Mouse (Mus musculus): ENCODE measurements at regions not wholly inside any gene's neighbourhood (a gene's known extent, or its start where the extent isn't known, plus 50 kb on each side); places are given as distances from the start of the nearest gene placed in this dataset.
A peak's percentile ranks its signal among the peaks of the same experiment; 100 is the strongest.

GRCm38 (mm10) chr3:64205954-64206353 is 64.2 kb upstream of the Vmn2r2 start:
- peak; percentile 84 for DNase-seq

DNA sequence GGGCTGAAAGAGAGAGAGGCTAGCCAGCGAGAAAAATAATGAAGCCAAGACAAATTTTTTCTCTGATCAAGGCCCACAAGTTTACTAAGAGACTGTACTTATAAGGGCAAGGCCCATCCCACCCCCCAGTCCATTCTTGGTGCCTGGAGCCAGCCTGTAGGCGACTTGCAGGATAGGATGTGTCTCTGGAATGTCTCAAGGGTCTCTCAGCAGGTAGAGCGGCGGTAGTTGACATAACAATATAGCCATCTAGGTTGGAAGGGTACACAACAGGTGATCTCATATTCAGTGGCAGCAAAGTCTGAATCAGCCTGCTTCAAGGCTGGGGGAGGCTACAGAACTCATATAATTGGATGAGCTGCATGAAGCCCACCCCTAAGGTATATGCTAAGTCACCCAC is 61.1 kb upstream of the Vmn2r2 start:
- no peak for DNase-seq

DNA sequence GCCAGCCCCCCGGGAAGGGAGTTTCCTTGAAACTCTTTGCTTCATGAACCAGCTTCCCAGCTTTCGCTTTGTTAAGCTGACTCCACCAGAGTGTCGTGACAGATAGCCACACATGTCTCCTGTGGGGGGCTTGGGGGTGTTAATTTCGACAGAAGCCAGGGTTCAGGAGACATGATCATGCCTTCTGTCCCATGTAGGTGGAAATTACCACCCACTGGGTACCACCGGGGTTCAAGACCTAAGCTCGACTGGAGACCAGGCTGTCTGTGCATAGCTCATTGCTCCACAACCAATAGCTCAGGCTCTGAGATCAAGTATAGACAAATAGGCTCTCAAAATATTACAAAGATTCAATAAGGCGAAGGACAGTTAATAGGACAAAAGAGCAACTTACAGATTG is 50.6 kb upstream of the Vmn2r2 start:
- no peak for DNase-seq
